Mouse (Mus musculus) layer of hippocampus, adult 2 months (tissue): Measurements from ENCODE around the gene Dlg4. TPM values are rescaled to one million over a fixed set of nuclear protein-coding genes. Genes with fewer than 3 reads are reported as not detected.

ENCODE experiments used
- DNase-seq, 2 experiments: peaks; one replicate each; pipeline ENCODE4 v3.0.0; 2022; ENCODE audit warnings: low spot score in 2 of 2
- H3K27ac ChIP-seq: fragments of 200-600 bp; 2 replicates; pipeline ENCODE4 v1.8.1; 2022
- H3K4me3 ChIP-seq: fragments of 200-600 bp; 2 replicates; pipeline ENCODE4 v1.8.1; 2022; ENCODE audit warnings: mild to moderate bottlenecking
- CTCF ChIP-seq: fragments of 200-600 bp; conservative IDR thresholded peaks from 2 replicates; pipeline ENCODE4 v1.8.1; 2022; ENCODE audit warnings: antibody characterized with exemption, mild to moderate bottlenecking, moderate library complexity
- total RNA-seq, 2 experiments: library from RNA; stranded (reverse); gene quantifications; 2 replicates each; pipeline ENCODE4 v1.2.3; 2021

The Dlg4 gene
- total RNA-seq, 2 experiments from 2014 or later = 880 to 888 TPM

- TF ChIP-seq CTCF = no peak
- H3K4me3 ChIP-seq = no peak overlapping the region
- peak overlapping the region; percentile 98; the same call in 1 of the 2 replicates for H3K27ac ChIP-seq
- no peak for DNase-seq
Measured at GRCm38 (mm10) chr11:69989949-69990348, 26.8 kb upstream of the Dlg4 start.

GRCm38 (mm10) chr11:69990850-69991691, 25.7 kb upstream of the Dlg4 start, which contains the start of gene Gabarap:
Gene Gabarap, plus strand, starts transcription at chr11:69991143.
- Histone ChIP-seq H3K27ac (peak within 1 kb of the TSS; percentile 98), H3K4me3 (peak within 1 kb of the TSS; percentile 84)
- peak; percentile 95 to 96 for DNase-seq
- TF ChIP-seq CTCF = no peak

- peak overlapping the region; percentile 98 for H3K27ac ChIP-seq
- peak overlapping the region; percentile 84 for H3K4me3 ChIP-seq
- TF ChIP-seq CTCF = no peak
- no peak for DNase-seq
Measured at GRCm38 (mm10) chr11:69991711-69992110, 25.0 kb upstream of the Dlg4 start.

GRCm38 (mm10) chr11:69992396-69992795, 24.3 kb upstream of the Dlg4 start:
- TF ChIP-seq CTCF = no peak
- Histone ChIP-seq H3K27ac (peak overlapping the region; percentile 98), H3K4me3 (peak overlapping the region; percentile 84)
- no peak for DNase-seq

- Histone ChIP-seq H3K27ac (peak overlapping the region; percentile 98), H3K4me3 (peak overlapping the region; percentile 84)
- no peak for TF ChIP-seq CTCF
- no peak for DNase-seq
Measured at GRCm38 (mm10) chr11:69992932-69993331, 23.8 kb upstream of the Dlg4 start.

GRCm38 (mm10) chr11:69994401-69995090, 22.2 kb upstream of the Dlg4 start:
- no peak for DNase-seq
- Histone ChIP-seq H3K27ac (no peak overlapping the region; the same call in 1 of the 2 replicates), H3K4me3 (no peak overlapping the region)
- 0 out of 2 replicates have a peak, but pooled peaks have one; percentile 17 for TF ChIP-seq CTCF

GRCm38 (mm10) chr11:69995391-69995960, 21.3 kb upstream of the Dlg4 start, which contains the start of gene Phf23:
Gene Phf23, plus strand, starts transcription at chr11:69995777.
- peak within 1 kb of the TSS; percentile 92 for H3K27ac ChIP-seq
- DNase-seq = peak; percentile 95 to 99
- H3K4me3 ChIP-seq = peak within 1 kb of the TSS; percentile 83
- peak; percentile 76 for TF ChIP-seq CTCF

GRCm38 (mm10) chr11:69996161-69997061, 20.3 kb upstream of the Dlg4 start:
- H3K27ac ChIP-seq = peak overlapping the region; percentile 92
- no peak for DNase-seq
- H3K4me3 ChIP-seq = peak overlapping the region; percentile 83
- TF ChIP-seq CTCF = no peak

GRCm38 (mm10) chr11:69997070-69997509, 19.7 kb upstream of the Dlg4 start:
- no peak for TF ChIP-seq CTCF
- H3K4me3 ChIP-seq = peak overlapping the region; percentile 83
- peak; percentile 68 to 70 for DNase-seq
- H3K27ac ChIP-seq = peak overlapping the region; percentile 92

GRCm38 (mm10) chr11:69998567-69999491, 17.9 kb upstream of the Dlg4 start:
- H3K27ac ChIP-seq = no peak overlapping the region
- no peak overlapping the region for H3K4me3 ChIP-seq
- no peak for DNase-seq
- TF ChIP-seq CTCF = peak; percentile 67

- Histone ChIP-seq H3K27ac (peak overlapping the region; percentile 21; the same call in 1 of the 2 replicates), H3K4me3 (no peak overlapping the region)
- no peak for TF ChIP-seq CTCF
- no peak for DNase-seq
Measured at GRCm38 (mm10) chr11:69999666-70000065, 17.1 kb upstream of the Dlg4 start.
